Mouse (Mus musculus) heart, adult 2 months (tissue): ENCODE data around the gene Kansl1.

ENCODE experiments used
- CTCF ChIP-seq: fragments of 200-600 bp; IDR thresholded peaks from 2 replicates; pipeline ENCODE4 v1.8.1; 2022; ENCODE audit warnings: antibody characterized with exemption, mild to moderate bottlenecking, moderate library complexity
- POLR2A ChIP-seq: fragments of 200-500 bp; IDR thresholded peaks from 2 replicates; pipeline ENCODE4 v1.6.1; 2011; ENCODE audit warnings: mild to moderate bottlenecking, low read depth, low read length, control low read depth; ENCODE audit not compliant: insufficient read depth

DNA sequence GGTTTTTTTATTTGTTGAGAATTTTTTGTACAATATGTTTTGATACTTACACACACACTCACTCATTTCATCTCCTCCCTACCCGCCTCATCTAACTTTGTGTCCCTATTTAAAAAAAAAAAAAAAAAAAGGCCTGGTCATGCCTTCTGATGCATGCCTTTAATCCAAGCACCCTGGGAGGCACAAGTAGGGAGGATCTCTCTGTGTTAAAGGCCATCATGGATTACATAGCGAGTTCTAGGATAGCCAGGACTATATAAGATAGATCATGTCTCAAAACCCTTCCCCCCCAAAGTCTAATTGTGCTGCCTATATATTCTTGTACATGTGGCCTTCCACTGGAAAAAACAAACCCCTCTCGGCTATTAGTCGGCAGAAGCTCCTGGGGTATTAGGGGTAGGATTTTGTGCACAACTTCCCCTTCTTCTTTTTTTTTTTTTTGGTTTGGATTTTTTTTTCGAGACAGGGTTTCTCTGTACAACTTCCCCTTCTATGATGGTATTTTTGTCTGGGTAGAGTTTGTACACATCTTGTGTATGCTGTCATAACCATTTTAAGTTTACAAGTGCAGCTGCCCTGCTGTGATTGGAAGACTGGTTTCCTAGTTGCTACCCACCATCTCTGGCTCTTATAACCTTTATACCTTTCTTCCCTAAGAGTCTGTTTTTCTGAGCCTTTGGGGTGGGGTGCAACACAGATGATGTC, 101.0 kb downstream of the Kansl1 start:
- TF ChIP-seq POLR2A (no peak), CTCF (no peak)
